Mouse (Mus musculus): ENCODE results near the gene Tuba3b. TPM values are rescaled to one million over a fixed set of nuclear protein-coding genes. Genes with fewer than 3 reads are reported as not detected.

Tuba3b gene
- polyA plus RNA-seq, 1 experiment from 2014 or later, result not detected

GRCm38 (mm10) chr6:145604126-145604525 is 11.4 kb upstream of the Tuba3b start:
- DNase-seq (ENCODE audit: low spot score), result no peak
- H3K36me3 ChIP-seq (ENCODE audit: insufficient read depth, low read length), result no peaks in the 10 kb centered on the region
- H3K9me3 ChIP-seq (replicated peaks; ENCODE audit: low read length), result no peaks in the 10 kb centered on the region
- no peak overlapping the region for H3K27ac ChIP-seq
- no peak overlapping the region for H3K4me2 ChIP-seq (ENCODE audit: low read length)
- WGBS, result 74% methylated on average over 2 of the region's 2 CpGs
- H3K27me3 ChIP-seq (ENCODE audit: insufficient read depth, low read length), result no peaks in the 10 kb centered on the region
- H3K4me3 ChIP-seq (replicated peaks; ENCODE audit: low read depth, low read length), result no peak overlapping the region
- no peak overlapping the region for H3K9ac ChIP-seq (ENCODE audit: low read depth, low read length)
- no peak for TF ChIP-seq CTCF (IDR thresholded peaks at IDR 0.05; ENCODE audit: low read depth)
- ATAC-seq (replicated peaks; ENCODE audit: low FRiP score, low read depth), result no peak
- H3K4me1 ChIP-seq (replicated peaks; ENCODE audit: insufficient read depth, low read length), result 0 out of 2 replicates have a peak, but pooled peaks cover 5% of the 10 kb centered on the region

GRCm38 (mm10) chr6:145604648-145605047 is 10.9 kb upstream of the Tuba3b start:
- Histone ChIP-seq H3K4me2 (ENCODE audit: low read length) (no peak overlapping the region), H3K4me3 (replicated peaks; ENCODE audit: low read depth, low read length) (no peak overlapping the region), H3K36me3 (ENCODE audit: insufficient read depth, low read length) (no peaks in the 10 kb centered on the region), H3K27ac (no peak overlapping the region), H3K9ac (ENCODE audit: low read depth, low read length) (no peak overlapping the region), H3K4me1 (replicated peaks; ENCODE audit: insufficient read depth, low read length) (0 out of 2 replicates have a peak, but pooled peaks cover 5% of the 10 kb centered on the region), H3K9me3 (replicated peaks; ENCODE audit: low read length) (no peaks in the 10 kb centered on the region), H3K27me3 (ENCODE audit: insufficient read depth, low read length) (no peaks in the 10 kb centered on the region)
- ATAC-seq (replicated peaks; ENCODE audit: low FRiP score, low read depth), result no peak
- TF ChIP-seq CTCF (IDR thresholded peaks at IDR 0.05; ENCODE audit: low read depth), result no peak
- 59% methylated on average over 4 of the region's 4 CpGs for WGBS
- no peak for DNase-seq (ENCODE audit: low spot score)

DNA sequence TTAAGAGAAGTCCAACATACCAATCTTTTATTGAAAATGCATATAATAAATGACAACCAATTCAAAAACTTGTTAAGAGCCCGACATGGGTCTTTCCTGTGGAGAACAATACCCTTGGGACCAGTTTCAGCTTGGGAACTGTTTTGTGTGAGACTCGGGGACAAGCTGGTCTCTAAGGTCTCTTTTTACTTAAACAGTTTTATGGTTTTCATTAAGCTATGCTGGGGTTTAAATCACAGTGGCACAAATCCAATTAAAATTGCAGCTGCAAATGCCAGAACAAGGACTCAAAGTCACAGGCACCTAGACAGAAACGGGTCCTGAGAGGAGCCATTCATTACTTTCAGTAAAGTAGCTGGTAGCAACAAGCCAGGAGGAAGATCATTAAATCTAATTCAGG is 10.4 kb upstream of the Tuba3b start:
- Histone ChIP-seq H3K9ac (ENCODE audit: low read depth, low read length) (no peak overlapping the region), H3K27me3 (ENCODE audit: insufficient read depth, low read length) (no peaks in the 10 kb centered on the region), H3K27ac (no peak overlapping the region), H3K4me1 (replicated peaks; ENCODE audit: insufficient read depth, low read length) (0 out of 2 replicates have a peak, but pooled peaks cover 5% of the 10 kb centered on the region), H3K4me2 (ENCODE audit: low read length) (no peak overlapping the region), H3K9me3 (replicated peaks; ENCODE audit: low read length) (no peaks in the 10 kb centered on the region), H3K36me3 (ENCODE audit: insufficient read depth, low read length) (no peaks in the 10 kb centered on the region), H3K4me3 (replicated peaks; ENCODE audit: low read depth, low read length) (no peak overlapping the region)
- peak; percentile 40 for DNase-seq (ENCODE audit: low spot score)
- 18% methylated on average over 3 of the region's 3 CpGs for WGBS
- TF ChIP-seq CTCF (IDR thresholded peaks at IDR 0.05; ENCODE audit: low read depth), result no peak
- ATAC-seq (replicated peaks; ENCODE audit: low FRiP score, low read depth), result no peak

- TF ChIP-seq CTCF (IDR thresholded peaks at IDR 0.05; ENCODE audit: low read depth), result no peak
- Histone ChIP-seq H3K27ac (no peak overlapping the region), H3K4me3 (replicated peaks; ENCODE audit: low read depth, low read length) (no peak overlapping the region), H3K9ac (ENCODE audit: low read depth, low read length) (no peak overlapping the region), H3K27me3 (ENCODE audit: insufficient read depth, low read length) (no peaks in the 10 kb centered on the region), H3K4me1 (replicated peaks; ENCODE audit: insufficient read depth, low read length) (0 out of 2 replicates have a peak, but pooled peaks cover 5% of the 10 kb centered on the region), H3K9me3 (replicated peaks; ENCODE audit: low read length) (no peaks in the 10 kb centered on the region), H3K36me3 (ENCODE audit: insufficient read depth, low read length) (no peaks in the 10 kb centered on the region), H3K4me2 (ENCODE audit: low read length) (no peak overlapping the region)
- peak; percentile 81 for DNase-seq (ENCODE audit: low spot score)
- ATAC-seq (replicated peaks; ENCODE audit: low FRiP score, low read depth), result no peak
- WGBS, result 54% methylated on average over 4 of the region's 4 CpGs
Observed at GRCm38 (mm10) chr6:145607746-145608145, 7.8 kb upstream of the Tuba3b start.

- ATAC-seq (replicated peaks; ENCODE audit: low FRiP score, low read depth) (no peak), DNase-seq (ENCODE audit: low spot score) (no peak)
- Histone ChIP-seq H3K27ac (no peak overlapping the region), H3K4me1 (replicated peaks; ENCODE audit: insufficient read depth, low read length) (0 out of 2 replicates have a peak, but pooled peaks cover 5% of the 10 kb centered on the region), H3K36me3 (ENCODE audit: insufficient read depth, low read length) (no peaks in the 10 kb centered on the region), H3K4me2 (ENCODE audit: low read length) (no peak overlapping the region), H3K9ac (ENCODE audit: low read depth, low read length) (no peak overlapping the region), H3K27me3 (ENCODE audit: insufficient read depth, low read length) (no peaks in the 10 kb centered on the region), H3K9me3 (replicated peaks; ENCODE audit: low read length) (no peaks in the 10 kb centered on the region), H3K4me3 (replicated peaks; ENCODE audit: low read depth, low read length) (no peak overlapping the region)
- TF ChIP-seq CTCF (IDR thresholded peaks at IDR 0.05; ENCODE audit: low read depth), result no peak
- 89% methylated on average over 5 of the region's 5 CpGs for WGBS
Observed at GRCm38 (mm10) chr6:145608693-145609092, 6.9 kb upstream of the Tuba3b start.

DNA sequence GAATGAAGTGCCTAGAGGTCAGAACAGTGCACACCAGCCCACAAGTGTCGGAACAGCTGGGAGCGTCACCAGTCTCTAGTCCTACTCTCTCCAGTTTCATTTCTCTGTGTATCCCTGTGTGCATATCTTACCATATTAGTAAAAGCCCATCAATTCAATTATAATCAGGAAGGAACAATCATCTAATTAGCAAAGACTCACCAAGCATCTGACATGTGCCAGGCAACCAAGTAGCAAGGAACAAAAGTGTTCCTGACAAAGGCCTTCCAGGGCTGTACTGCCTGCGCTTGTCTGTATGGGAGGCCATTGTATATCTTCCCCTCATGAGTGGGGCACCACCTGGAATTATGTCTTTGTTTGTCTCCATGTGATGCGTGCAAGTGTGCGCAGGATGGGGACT is 4.7 kb upstream of the Tuba3b start:
- Histone ChIP-seq H3K9ac (ENCODE audit: low read depth, low read length) (no peak overlapping the region), H3K4me2 (ENCODE audit: low read length) (no peak overlapping the region), H3K27me3 (ENCODE audit: insufficient read depth, low read length) (no peaks in the 10 kb centered on the region), H3K9me3 (replicated peaks; ENCODE audit: low read length) (no peaks in the 10 kb centered on the region), H3K27ac (no peak overlapping the region), H3K4me1 (replicated peaks; ENCODE audit: insufficient read depth, low read length) (no peaks in the 10 kb centered on the region), H3K4me3 (replicated peaks; ENCODE audit: low read depth, low read length) (no peak overlapping the region), H3K36me3 (ENCODE audit: insufficient read depth, low read length) (no peaks in the 10 kb centered on the region)
- 95% methylated on average over 5 of the region's 5 CpGs for WGBS
- DNase-seq (ENCODE audit: low spot score) (no peak), ATAC-seq (replicated peaks; ENCODE audit: low FRiP score, low read depth) (no peak)
- TF ChIP-seq CTCF (IDR thresholded peaks at IDR 0.05; ENCODE audit: low read depth), result no peak

- no peaks in the 10 kb centered on the region for H3K27me3 ChIP-seq (ENCODE audit: insufficient read depth, low read length)
- 84% methylated on average over 3 of the region's 3 CpGs for WGBS
- DNase-seq (ENCODE audit: low spot score), result no peak
Observed at GRCm38 (mm10) chr6:145612611-145613010, 2.9 kb upstream of the Tuba3b start.

More at GRCm38 (mm10) chr6:145612611-145613010, 2.9 kb upstream of the Tuba3b start:
- no peak for TF ChIP-seq CTCF (IDR thresholded peaks at IDR 0.05; ENCODE audit: low read depth)
- H3K4me2 ChIP-seq (ENCODE audit: low read length), result no peak overlapping the region
- H3K9ac ChIP-seq (ENCODE audit: low read depth, low read length), result no peak overlapping the region
- H3K27ac ChIP-seq, result no peak overlapping the region
- no peaks in the 10 kb centered on the region for H3K9me3 ChIP-seq (replicated peaks; ENCODE audit: low read length)
- H3K4me3 ChIP-seq (replicated peaks; ENCODE audit: low read depth, low read length), result no peak overlapping the region
- no peak for ATAC-seq (replicated peaks; ENCODE audit: low FRiP score, low read depth)
- no peaks in the 10 kb centered on the region for H3K4me1 ChIP-seq (replicated peaks; ENCODE audit: insufficient read depth, low read length)
- H3K36me3 ChIP-seq (ENCODE audit: insufficient read depth, low read length), result no peaks in the 10 kb centered on the region

Data from kidney, postnatal 0 days (tissue).